Mouse (Mus musculus) heart, adult 2 months (tissue): Measurements from ENCODE around the gene Mtmr14. TPM values are rescaled to one million over a fixed set of nuclear protein-coding genes. Genes with fewer than 3 reads are reported as not detected.

Experiments
- DNase-seq, 2 experiments: peaks; one replicate each; pipeline ENCODE4 v3.0.0; 2021
- H3K27ac ChIP-seq: fragments of 200-600 bp; 2 replicates; pipeline ENCODE4 v1.8.1; 2022
- H3K27me3 ChIP-seq: fragments of 200-500 bp; 2 replicates; pipeline ENCODE4 v1.6.1; 2012; ENCODE audit warnings: mild to moderate bottlenecking, low read length, inconsistent platforms, mixed read lengths; ENCODE audit not compliant: control insufficient read depth, insufficient read depth
- H3K36me3 ChIP-seq: fragments of 200-500 bp; 2 replicates; pipeline ENCODE4 v1.6.1; 2012; ENCODE audit warnings: low read length, inconsistent platforms; ENCODE audit not compliant: control insufficient read depth, insufficient read depth
- H3K4me1 ChIP-seq: fragments of 200-500 bp; 2 replicates; pipeline ENCODE4 v1.6.1; 2011; ENCODE audit warnings: low read length; ENCODE audit not compliant: control insufficient read depth, insufficient read depth
- H3K4me3 ChIP-seq: fragments of 200-600 bp; 2 replicates; pipeline ENCODE4 v1.8.1; 2022
- H3K79me2 ChIP-seq: fragments of 200-500 bp; replicated peaks from 2 replicates; pipeline ENCODE4 v1.6.1; 2012; ENCODE audit warnings: mild to moderate bottlenecking, inconsistent platforms, low read length, moderate library complexity, mixed read lengths; ENCODE audit not compliant: control insufficient read depth, insufficient read depth
- H3K9ac ChIP-seq: fragments of 200-500 bp; 2 replicates; pipeline ENCODE4 v1.6.1; 2012; ENCODE audit warnings: low read depth, mild to moderate bottlenecking, control low read depth, inconsistent platforms, low read length, mixed read lengths
- CTCF ChIP-seq: fragments of 200-600 bp; IDR thresholded peaks from 2 replicates; pipeline ENCODE4 v1.8.1; 2022; ENCODE audit warnings: antibody characterized with exemption, mild to moderate bottlenecking, moderate library complexity
- EP300 ChIP-seq: fragments of 200-500 bp; IDR thresholded peaks from 2 replicates; pipeline ENCODE4 v1.6.1; 2011; ENCODE audit warnings: low read depth, low read length, control low read depth; ENCODE audit not compliant: insufficient read depth
- POLR2A ChIP-seq: fragments of 200-500 bp; IDR thresholded peaks from 2 replicates; pipeline ENCODE4 v1.6.1; 2011; ENCODE audit warnings: mild to moderate bottlenecking, low read depth, low read length, control low read depth; ENCODE audit not compliant: insufficient read depth
- WGBS: fragments of 180-500 bp; shearing (Covaris S2); methylation state at CpG from one replicate; pipeline ENCODE4 v1.1.7; 2018; 5-methylcytosine and 5-hydroxymethylcytosine counted together
- intact Hi-C: fragments of 180-260 bp; cut with DNase I; formaldehyde crosslinking; loops from one replicate; pipeline ENCODE4 v1.15.1; 2025
- polyA plus RNA-seq: library from polyadenylated mRNA; depleted of rRNA; stranded (reverse); fragments of >200 nt; gene quantifications from 2 replicates; pipeline ENCODE4 v1.2.3, GENCODE M21; 2012
- total RNA-seq, 2 experiments: library from RNA; stranded (reverse); gene quantifications; 2 replicates each; pipeline ENCODE4 v1.2.3; 2021

The Mtmr14 gene
- total and polyA plus RNA-seq, 3 experiments: 13.3 to 23.7 (median 15.7) TPM

- H3K36me3 ChIP-seq: peaks cover 13% of the 10 kb centered on the region
- H3K27ac ChIP-seq: no peak overlapping the region
- DNase-seq: no peak
- intact Hi-C loops: no loop called here
- 77% methylated on average over 2 of the region's 2 CpGs for WGBS
- H3K79me2 ChIP-seq: peaks cover 3% of the 10 kb centered on the region; the same call in 1 of the 2 replicates
- TF ChIP-seq CTCF: no peak
- no peak for TF ChIP-seq EP300
- no peak for TF ChIP-seq POLR2A
- H3K27me3 ChIP-seq: no peaks in the 10 kb centered on the region
- peaks cover 1% of the 10 kb centered on the region; the same call in 1 of the 2 replicates for H3K4me1 ChIP-seq
- H3K9ac ChIP-seq: no peak overlapping the region
- no peak overlapping the region for H3K4me3 ChIP-seq
Measured at GRCm38 (mm10) chr6:113245585-113245984, 7.9 kb downstream of the Mtmr14 start.

GRCm38 (mm10) chr6:113250786-113251185 is 13.1 kb downstream of the Mtmr14 start:
- Histone ChIP-seq H3K4me1 (peaks cover 1% of the 10 kb centered on the region; the same call in 1 of the 2 replicates), H3K36me3 (peaks cover 6% of the 10 kb centered on the region)
- intact Hi-C loops: no loop called here

GRCm38 (mm10) chr6:113251921-113252320 is 14.3 kb downstream of the Mtmr14 start:
- TF ChIP-seq CTCF: peak; percentile 45
- no peak for TF ChIP-seq EP300
- Histone ChIP-seq H3K36me3 (peaks cover 4% of the 10 kb centered on the region), H3K27ac (no peak overlapping the region), H3K4me1 (no peaks in the 10 kb centered on the region), H3K4me3 (no peak overlapping the region), H3K79me2 (no peaks in the 10 kb centered on the region), H3K9ac (no peak overlapping the region), H3K27me3 (no peaks in the 10 kb centered on the region)
- no peak for DNase-seq
- intact Hi-C loops: no loop called here

More at GRCm38 (mm10) chr6:113250786-113251185, 13.1 kb downstream of the Mtmr14 start:
- WGBS: 62% methylated on average over 5 of the region's 5 CpGs
- no peak for DNase-seq
- H3K27me3 ChIP-seq: no peaks in the 10 kb centered on the region
- H3K4me3 ChIP-seq: no peak overlapping the region
- no peak overlapping the region for H3K27ac ChIP-seq
- TF ChIP-seq CTCF (no peak), EP300 (no peak), POLR2A (no peak)
- H3K79me2 ChIP-seq: no peaks in the 10 kb centered on the region
- H3K9ac ChIP-seq: no peak overlapping the region

- Histone ChIP-seq H3K79me2 (no peaks in the 10 kb centered on the region), H3K27me3 (no peaks in the 10 kb centered on the region), H3K27ac (no peak overlapping the region), H3K9ac (no peak overlapping the region), H3K36me3 (no peaks in the 10 kb centered on the region), H3K4me1 (no peaks in the 10 kb centered on the region), H3K4me3 (no peak overlapping the region)
- intact Hi-C loops: no loop called here
- DNase-seq: peak in 1 of 2 experiments; percentile 10
- TF ChIP-seq CTCF: no peak
- TF ChIP-seq POLR2A: no peak
- no peak for TF ChIP-seq EP300
Measured at GRCm38 (mm10) chr6:113254899-113255298, 17.3 kb downstream of the Mtmr14 start.

DNA sequence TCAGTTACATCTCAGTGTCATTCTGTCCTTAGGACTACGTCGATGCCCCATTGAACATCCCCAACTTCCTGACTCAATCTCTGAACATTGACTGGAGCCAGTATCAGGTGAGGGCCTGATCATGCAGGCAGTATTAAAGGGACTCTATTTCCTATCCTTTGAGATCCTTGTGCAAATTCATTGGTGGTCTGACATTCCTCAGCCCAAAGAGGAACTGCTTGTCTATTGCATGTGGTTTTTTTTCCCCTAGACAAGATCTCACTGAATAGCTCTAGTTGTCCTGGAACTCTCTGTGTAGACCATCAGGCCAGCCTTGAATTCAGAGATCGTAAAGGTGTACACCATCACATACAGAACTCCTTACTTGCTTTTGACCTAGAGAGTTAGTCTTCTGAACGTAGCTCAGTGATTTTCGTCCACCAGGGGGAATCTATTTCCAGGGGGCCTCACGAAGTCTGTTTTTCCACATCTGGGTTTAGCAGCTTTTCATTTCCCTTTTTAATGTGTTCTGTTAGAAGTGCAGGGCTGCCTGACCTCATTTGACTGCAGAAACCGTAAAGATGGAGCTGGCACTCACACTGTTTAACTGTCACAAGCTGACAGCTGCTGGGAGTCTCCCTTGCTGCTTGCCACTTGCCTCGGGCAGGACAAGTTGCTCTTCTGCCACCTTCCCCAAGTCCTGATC is 23.7 kb downstream of the Mtmr14 start:
- H3K4me1 ChIP-seq: no peaks in the 10 kb centered on the region
- WGBS: 79% methylated on average over 8 of the region's 8 CpGs
- H3K27me3 ChIP-seq: no peaks in the 10 kb centered on the region
- no peaks in the 10 kb centered on the region for H3K36me3 ChIP-seq
- no peak for DNase-seq
- TF ChIP-seq POLR2A (no peak), EP300 (no peak), CTCF (no peak)
- no peaks in the 10 kb centered on the region for H3K79me2 ChIP-seq
- intact Hi-C loops: no loop called here
- H3K9ac ChIP-seq: no peak overlapping the region
- H3K4me3 ChIP-seq: no peak overlapping the region
- H3K27ac ChIP-seq: no peak overlapping the region

DNA sequence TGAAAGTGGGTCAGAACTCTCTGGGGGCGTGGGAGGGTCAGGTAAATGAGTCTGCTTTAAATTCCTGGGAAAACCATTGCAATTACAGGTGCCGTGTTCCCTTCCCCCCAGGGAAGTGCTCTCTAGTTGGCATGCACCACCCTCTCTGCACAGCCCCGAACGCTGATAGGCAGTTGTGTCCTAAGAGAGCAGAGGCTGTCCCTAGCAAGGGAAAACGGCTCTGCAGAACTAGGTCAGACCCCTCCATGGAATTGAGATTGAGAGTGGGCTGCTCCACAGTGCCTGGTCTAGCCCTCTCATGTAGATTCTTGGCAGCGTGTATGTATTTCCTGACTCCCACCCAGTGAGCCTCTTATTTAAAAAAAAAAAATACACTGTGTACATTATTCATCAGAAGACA is 25.9 kb downstream of the Mtmr14 start:
- TF ChIP-seq EP300 (no peak), POLR2A (no peak), CTCF (no peak)
- 89% methylated on average over 6 of the region's 6 CpGs for WGBS
- Histone ChIP-seq H3K9ac (no peak overlapping the region), H3K27me3 (no peaks in the 10 kb centered on the region), H3K4me1 (no peaks in the 10 kb centered on the region), H3K4me3 (no peak overlapping the region), H3K79me2 (no peaks in the 10 kb centered on the region), H3K27ac (no peak overlapping the region), H3K36me3 (no peaks in the 10 kb centered on the region)
- intact Hi-C loops: no loop called here
- no peak for DNase-seq
